Mouse (Mus musculus) heart, embryonic 13.5 days (tissue): ENCODE measurements around the gene Vcan. TPM values are rescaled to one million over a fixed set of nuclear protein-coding genes. Genes with fewer than 3 reads are reported as not detected.
"Not testable (repeated sequence)": the region's sequence is repeated elsewhere in the genome, so short reads cannot be mapped to it uniquely, and the experiment has no call there.

Experiments used
- ATAC-seq: fragments of 200-750 bp; cut with Nextera tagmentation; 2 replicates; pipeline ENCODE4 v1.8.0; 2017; ENCODE audit warnings: moderate TSS enrichment; ENCODE audit not compliant: insufficient number of reproducible peaks, low FRiP score, low TSS enrichment; ENCODE audit errors: extremely low read depth
- H3K27ac ChIP-seq: fragments of 300-500 bp; sonication (generic); replicated peaks from 2 replicates; pipeline ENCODE4 v1.5.1; 2015; ENCODE audit warnings: moderate library complexity, mild to moderate bottlenecking, inconsistent platforms
- H3K27me3 ChIP-seq: fragments of 300-500 bp; sonication (generic); replicated peaks from 2 replicates; pipeline ENCODE4 v1.6.1; 2015; ENCODE audit warnings: mild to moderate bottlenecking, inconsistent platforms
- H3K36me3 ChIP-seq: fragments of 300-500 bp; sonication (generic); 2 replicates; pipeline ENCODE4 v1.6.1; 2015; ENCODE audit warnings: mild to moderate bottlenecking, inconsistent platforms
- H3K4me1 ChIP-seq: fragments of 300-500 bp; sonication (generic); 2 replicates; pipeline ENCODE4 v1.6.1; 2015; ENCODE audit warnings: inconsistent platforms
- H3K4me2 ChIP-seq: fragments of 300-500 bp; sonication (generic); 2 replicates; pipeline ENCODE4 v1.6.1; 2015; ENCODE audit warnings: inconsistent platforms, mild to moderate bottlenecking, moderate library complexity
- H3K4me3 ChIP-seq: fragments of 300-500 bp; sonication (generic); 2 replicates; pipeline ENCODE4 v1.5.1; 2015; ENCODE audit warnings: moderate library complexity, mild to moderate bottlenecking, inconsistent platforms
- H3K9ac ChIP-seq: fragments of 300-500 bp; sonication (generic); 2 replicates; pipeline ENCODE4 v1.6.1; 2015; ENCODE audit warnings: inconsistent platforms, mild to moderate bottlenecking, moderate library complexity
- H3K9me3 ChIP-seq: fragments of 300-500 bp; sonication (generic); 2 replicates; pipeline ENCODE4 v1.6.1; 2016; ENCODE audit warnings: inconsistent platforms
- WGBS: fragments of 180-500 bp; shearing (Covaris S2); methylation state at CpG from one replicate; pipeline ENCODE4 v1.1.7; 2015; ENCODE audit warnings: mixed read lengths; 5-methylcytosine and 5-hydroxymethylcytosine counted together
- polyA plus RNA-seq: library from polyadenylated mRNA; unstranded; fragments of >200 nt; fragmentation: Nextera tagmentation; extraction: Ambion mirVana; gene quantifications from 2 replicates; pipeline ENCODE4 v1.2.1, GENCODE M21; 2015

Vcan gene
- polyA plus RNA-seq, 1 experiment from 2014 or later: 61.0 TPM

DNA sequence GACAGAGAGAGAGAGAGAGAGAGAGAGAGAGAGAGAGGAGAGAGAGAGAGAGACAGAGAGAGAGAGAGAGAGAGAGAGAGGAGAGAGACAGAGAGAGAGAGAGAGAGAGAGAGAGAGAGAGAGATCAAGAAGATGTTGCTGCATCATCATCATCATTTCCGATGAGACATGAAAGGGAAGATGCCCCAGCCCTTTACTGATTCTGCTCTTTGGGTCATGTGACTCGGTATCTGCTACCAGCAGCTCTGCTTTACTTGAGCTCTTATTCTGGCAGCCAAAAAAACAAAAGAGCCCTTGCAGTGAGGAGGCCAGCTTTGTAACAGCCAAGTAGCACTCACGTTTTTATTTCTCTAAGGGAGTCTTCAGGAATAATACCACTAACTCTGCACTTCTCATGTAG, 8.3 kb upstream of the Vcan start:
- H3K9me3 ChIP-seq, H3K27ac ChIP-seq, H3K4me2 ChIP-seq, H3K27me3 ChIP-seq, ATAC-seq, H3K36me3 ChIP-seq, H3K4me3 ChIP-seq, H3K9ac ChIP-seq: not testable (repeated sequence)
- H3K4me1 ChIP-seq: peaks cover 29% of the 10 kb centered on the region
- WGBS: 20% methylated on average over 3 of the region's 3 CpGs

GRCm38 (mm10) chr13:89743201-89743600, 892 bp upstream of the Vcan start:
- Histone ChIP-seq H3K4me1 (peaks cover 47% of the 10 kb centered on the region), H3K9ac (peak overlapping the region; percentile 96), H3K27ac (peak overlapping the region; percentile 96), H3K9me3 (no peaks in the 10 kb centered on the region), H3K4me2 (peak overlapping the region; percentile 87), H3K4me3 (peak overlapping the region; percentile 84), H3K27me3 (no peaks in the 10 kb centered on the region), H3K36me3 (no peaks in the 10 kb centered on the region)
- no peak for ATAC-seq
- 21% methylated on average over 8 of the region's 8 CpGs for WGBS

DNA sequence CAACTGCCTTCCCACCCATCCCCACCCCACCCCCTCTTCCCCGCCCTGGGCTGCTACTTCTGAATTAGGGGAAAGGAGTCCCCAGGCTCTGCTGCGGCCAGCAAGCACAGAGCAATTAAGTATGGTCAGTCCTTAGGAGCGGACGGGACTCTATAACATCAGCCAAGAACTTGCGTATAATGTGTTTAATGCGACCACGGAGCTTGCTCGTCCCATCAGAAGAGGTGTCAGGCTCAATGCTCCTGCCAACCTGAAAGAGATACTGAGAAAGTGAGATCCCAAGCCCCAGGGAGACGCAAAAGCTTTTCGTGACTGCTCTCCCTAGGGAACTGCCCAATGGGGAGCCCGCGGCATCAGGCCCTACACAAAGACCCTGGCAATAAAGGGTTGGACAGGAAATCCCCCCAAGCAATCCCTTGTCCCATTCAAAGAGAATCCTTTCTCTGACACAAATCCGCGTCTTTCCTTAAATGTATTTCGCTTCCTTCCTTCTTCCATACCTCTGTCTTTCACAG, 434 bp upstream of the Vcan start:
- WGBS: 4% methylated on average over 15 of the region's 15 CpGs
- peak overlapping the region; percentile 84 for H3K4me3 ChIP-seq
- no peaks in the 10 kb centered on the region for H3K36me3 ChIP-seq
- H3K4me1 ChIP-seq: peaks cover 47% of the 10 kb centered on the region
- no peaks in the 10 kb centered on the region for H3K27me3 ChIP-seq
- H3K9ac ChIP-seq: peak overlapping the region; percentile 96
- no peaks in the 10 kb centered on the region for H3K9me3 ChIP-seq
- peak overlapping the region; percentile 87 for H3K4me2 ChIP-seq
- no peak for ATAC-seq
- peak overlapping the region; percentile 96 for H3K27ac ChIP-seq

DNA sequence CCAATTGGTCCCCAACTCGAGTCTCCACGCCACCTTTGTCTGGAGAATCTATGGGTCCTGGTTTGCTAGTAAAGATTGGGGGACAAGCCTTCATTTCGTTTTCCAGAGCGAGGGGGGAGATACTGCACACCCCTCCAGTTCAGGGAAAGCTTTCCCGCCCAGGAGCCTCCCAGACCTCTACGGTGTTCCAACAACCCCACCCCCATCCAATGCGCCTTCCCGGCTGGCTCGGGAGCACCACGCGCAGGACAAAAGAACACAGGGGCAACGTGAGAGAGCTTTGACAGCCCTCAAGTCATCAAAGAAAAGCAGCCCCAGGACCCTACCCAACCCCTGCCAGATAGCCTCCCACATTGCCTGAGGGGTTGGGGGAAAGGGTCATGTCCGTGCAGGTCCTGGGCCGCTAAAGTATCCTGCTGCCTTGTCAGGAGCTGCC, 1.2 kb downstream of the Vcan start:
- peaks cover 42% of the 10 kb centered on the region for H3K4me1 ChIP-seq

DNA sequence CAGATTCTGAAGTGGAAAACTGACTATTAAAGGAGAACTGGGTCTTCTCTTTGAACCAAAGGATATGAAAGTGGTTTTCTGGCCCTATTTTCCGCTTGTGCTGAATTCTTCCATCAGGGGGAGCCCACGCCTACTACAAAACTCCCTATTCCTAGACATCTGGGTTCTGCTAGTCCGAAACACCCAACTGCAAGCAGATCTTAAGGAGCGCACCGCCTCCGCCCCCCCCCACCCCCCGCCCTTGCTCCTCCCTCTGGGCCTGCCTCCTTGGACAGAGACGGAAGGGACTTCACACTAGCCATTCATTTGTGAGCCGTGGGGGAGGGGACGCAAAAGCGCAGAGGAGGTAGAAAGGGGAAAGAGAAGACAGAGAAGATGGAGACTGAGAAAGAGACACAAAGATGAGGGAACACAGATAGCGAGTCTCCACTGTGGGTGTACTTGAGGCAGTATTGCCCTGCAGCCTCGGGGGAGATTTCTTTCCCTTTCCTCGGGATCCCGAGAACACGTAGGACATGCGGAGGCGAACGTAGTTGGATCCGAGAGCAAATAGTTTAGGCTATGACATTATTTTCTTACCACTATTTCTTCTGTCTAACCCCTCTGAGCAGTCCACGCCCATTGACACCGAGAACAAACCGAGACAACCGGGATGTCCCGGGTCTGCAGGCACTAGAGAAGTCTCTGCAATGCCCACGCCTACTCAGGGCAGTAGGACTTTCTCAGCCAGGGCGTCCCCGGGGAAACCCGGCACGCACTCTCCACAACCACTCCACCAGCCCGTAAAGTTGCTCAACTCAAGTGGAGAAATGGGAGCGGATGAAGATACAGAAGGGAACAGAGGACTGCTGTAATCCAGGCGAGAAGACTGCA, 1.8 kb downstream of the Vcan start:
- peak overlapping the region; percentile 87 for H3K4me2 ChIP-seq
- no peaks in the 10 kb centered on the region for H3K27me3 ChIP-seq
- H3K9ac ChIP-seq: peak overlapping the region; percentile 96
- H3K4me1 ChIP-seq: peaks cover 42% of the 10 kb centered on the region
- H3K4me3 ChIP-seq: peak overlapping the region; percentile 84
- ATAC-seq: peak; percentile 68
- H3K36me3 ChIP-seq: no peaks in the 10 kb centered on the region
- H3K9me3 ChIP-seq: no peaks in the 10 kb centered on the region
- under 1% methylated on average over 33 of the region's 33 CpGs for WGBS
- peak overlapping the region; percentile 96 for H3K27ac ChIP-seq

More for the DNA sequence above, 1.2 kb downstream of the Vcan start:
- Histone ChIP-seq H3K9ac (peak overlapping the region; percentile 96), H3K27me3 (no peaks in the 10 kb centered on the region), H3K36me3 (no peaks in the 10 kb centered on the region), H3K27ac (peak overlapping the region; percentile 96), H3K9me3 (no peaks in the 10 kb centered on the region), H3K4me3 (peak overlapping the region; percentile 84), H3K4me2 (peak overlapping the region; percentile 87)
- WGBS: 0% methylated on average over 14 of the region's 14 CpGs
- no peak; the same call in 1 of the 2 replicates for ATAC-seq

- Histone ChIP-seq H3K9me3 (no peaks in the 10 kb centered on the region), H3K9ac (peak overlapping the region; percentile 96), H3K36me3 (no peaks in the 10 kb centered on the region), H3K27me3 (no peaks in the 10 kb centered on the region), H3K4me3 (peak overlapping the region; percentile 84), H3K4me1 (peaks cover 48% of the 10 kb centered on the region), H3K27ac (peak overlapping the region; percentile 96), H3K4me2 (peak overlapping the region; percentile 87)
- under 1% methylated on average over 24 of the region's 24 CpGs for WGBS
- no peak for ATAC-seq
Measured at GRCm38 (mm10) chr13:89739696-89740242, 2.5 kb downstream of the Vcan start.

GRCm38 (mm10) chr13:89738776-89739695, 3.3 kb downstream of the Vcan start:
- peak; percentile 65; the same call in 1 of the 2 replicates for ATAC-seq
- Histone ChIP-seq H3K4me3 (peak overlapping the region; percentile 84), H3K4me2 (peak overlapping the region; percentile 87), H3K4me1 (peaks cover 51% of the 10 kb centered on the region), H3K27me3 (no peaks in the 10 kb centered on the region), H3K9me3 (no peaks in the 10 kb centered on the region), H3K27ac (peak overlapping the region; percentile 96), H3K9ac (peak overlapping the region; percentile 96), H3K36me3 (no peaks in the 10 kb centered on the region)
- WGBS: 1% methylated on average over 31 of the region's 31 CpGs

DNA sequence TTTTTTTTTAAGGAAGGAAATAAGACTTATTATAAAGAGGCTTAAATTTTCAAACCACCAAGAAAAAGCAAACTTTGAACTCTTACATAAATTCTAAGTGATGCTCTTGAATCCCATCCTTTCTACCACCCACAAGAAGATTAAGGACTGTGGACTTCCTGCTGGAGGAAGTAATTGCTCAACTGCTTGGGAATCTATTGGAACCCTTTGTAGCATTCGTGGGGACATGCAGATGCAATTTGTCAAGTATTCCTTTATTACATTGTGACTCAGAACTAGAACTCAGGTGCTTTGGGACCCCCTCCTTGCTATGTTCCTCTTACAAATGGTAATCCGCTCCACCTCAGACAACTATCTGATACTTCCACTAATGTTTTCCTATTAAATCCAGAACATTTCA, 4.0 kb downstream of the Vcan start:
- no peaks in the 10 kb centered on the region for H3K27me3 ChIP-seq
- H3K27ac ChIP-seq: peak overlapping the region; percentile 96
- no peaks in the 10 kb centered on the region for H3K9me3 ChIP-seq
- no peak for ATAC-seq
- peaks cover 48% of the 10 kb centered on the region for H3K4me1 ChIP-seq
- H3K4me2 ChIP-seq: peak overlapping the region; percentile 87
- peak overlapping the region; percentile 84 for H3K4me3 ChIP-seq
- H3K9ac ChIP-seq: peak overlapping the region; percentile 96; the same call in 1 of the 2 replicates
- 46% methylated on average over 2 of the region's 2 CpGs for WGBS
- no peaks in the 10 kb centered on the region for H3K36me3 ChIP-seq

GRCm38 (mm10) chr13:89735111-89735510, 7.2 kb downstream of the Vcan start:
- no peaks in the 10 kb centered on the region for H3K36me3 ChIP-seq
- H3K9ac ChIP-seq: 0 out of 2 replicates have a peak overlapping the region, but pooled peaks have one; percentile 15
- peak overlapping the region; percentile 65 for H3K27ac ChIP-seq
- H3K27me3 ChIP-seq: no peaks in the 10 kb centered on the region
- ATAC-seq: no peak
- H3K4me3 ChIP-seq: no peak overlapping the region; the same call in 1 of the 2 replicates
- H3K4me1 ChIP-seq: peaks cover 63% of the 10 kb centered on the region
- H3K4me2 ChIP-seq: peak overlapping the region; percentile 47
- WGBS: 15% methylated on average over 5 of the region's 5 CpGs
- no peaks in the 10 kb centered on the region for H3K9me3 ChIP-seq

- peaks cover 45% of the 10 kb centered on the region for H3K36me3 ChIP-seq
- H3K27me3 ChIP-seq: no peaks in the 10 kb centered on the region
- H3K4me3 ChIP-seq: no peak overlapping the region
- H3K9ac ChIP-seq: no peak overlapping the region
- WGBS: 77% methylated on average over 2 of the region's 2 CpGs
- no peaks in the 10 kb centered on the region for H3K9me3 ChIP-seq
- no peak overlapping the region for H3K27ac ChIP-seq
- H3K4me2 ChIP-seq: no peak overlapping the region
- H3K4me1 ChIP-seq: peaks cover 19% of the 10 kb centered on the region
- ATAC-seq: no peak
Measured at GRCm38 (mm10) chr13:89726492-89726891, 15.8 kb downstream of the Vcan start.
